Mouse (Mus musculus) myocyte (in vitro differentiated cells): ENCODE data around the gene Klrd1.

Experiments
- CEBPB ChIP-seq: IDR thresholded peaks from 2 replicates; pipeline ENCODE4 v1.6.1; 2011; ENCODE audit warnings: mild to moderate bottlenecking, moderate library complexity; ENCODE audit not compliant: poor library complexity, insufficient read depth, severe bottlenecking
- E2F4 ChIP-seq: IDR thresholded peaks from one replicate; pipeline ENCODE4 v1.6.1; 2011; ENCODE audit warnings: mild to moderate bottlenecking, control low read depth, moderate library complexity; ENCODE audit not compliant: insufficient read depth
- MAX ChIP-seq: IDR thresholded peaks from one replicate; pipeline ENCODE4 v1.6.1; 2011; ENCODE audit warnings: low read depth, mild to moderate bottlenecking, control low read depth
- MYOD1 ChIP-seq, 3 experiments: IDR thresholded peaks; one replicate each; pipeline ENCODE4 v1.6.1; 2011; ENCODE audit warnings: control low read depth in 2 of 3, low read depth in 2 of 3, mild to moderate bottlenecking in 2 of 3, moderate library complexity in 1 of 3; ENCODE audit not compliant: insufficient read length in 2 of 3, control insufficient read depth in 1 of 3
- MYOG ChIP-seq, 3 experiments: IDR thresholded peaks; one replicate each; pipeline ENCODE4 v1.6.1; 2011; ENCODE audit warnings: control low read depth in 2 of 3, low read depth in 2 of 3, mild to moderate bottlenecking in 2 of 3; ENCODE audit not compliant: insufficient read length in 2 of 3, control insufficient read depth in 1 of 3, insufficient read depth in 1 of 3
- POLR2A ChIP-seq: IDR thresholded peaks from one replicate; pipeline ENCODE4 v1.6.1; 2011; ENCODE audit warnings: low read depth, mild to moderate bottlenecking, control low read depth, moderate library complexity; ENCODE audit not compliant: insufficient read length
- POLR2AphosphoS2 ChIP-seq: IDR thresholded peaks from one replicate; pipeline ENCODE4 v1.6.1; 2011; ENCODE audit warnings: low read depth, control low read depth; ENCODE audit not compliant: insufficient read length
- REST ChIP-seq: IDR thresholded peaks from one replicate; pipeline ENCODE4 v1.6.1; 2011; ENCODE audit warnings: mild to moderate bottlenecking, control low read depth, moderate library complexity; ENCODE audit not compliant: insufficient read depth, insufficient read length
- SRF ChIP-seq: IDR thresholded peaks from one replicate; pipeline ENCODE4 v1.6.1; 2011; ENCODE audit warnings: low read depth; ENCODE audit not compliant: control insufficient read depth, insufficient read length
- TCF12 ChIP-seq: IDR thresholded peaks from one replicate; pipeline ENCODE4 v1.6.1; 2011; ENCODE audit warnings: mild to moderate bottlenecking, control low read depth; ENCODE audit not compliant: poor library complexity, insufficient read depth, severe bottlenecking
- TCF3 ChIP-seq: IDR thresholded peaks from one replicate; pipeline ENCODE4 v1.6.1; 2011; ENCODE audit warnings: low read depth, control low read depth; ENCODE audit not compliant: insufficient read length
- USF1 ChIP-seq: IDR thresholded peaks from one replicate; pipeline ENCODE4 v1.6.1; 2011; ENCODE audit warnings: low read depth, mild to moderate bottlenecking, control low read depth, moderate library complexity

DNA sequence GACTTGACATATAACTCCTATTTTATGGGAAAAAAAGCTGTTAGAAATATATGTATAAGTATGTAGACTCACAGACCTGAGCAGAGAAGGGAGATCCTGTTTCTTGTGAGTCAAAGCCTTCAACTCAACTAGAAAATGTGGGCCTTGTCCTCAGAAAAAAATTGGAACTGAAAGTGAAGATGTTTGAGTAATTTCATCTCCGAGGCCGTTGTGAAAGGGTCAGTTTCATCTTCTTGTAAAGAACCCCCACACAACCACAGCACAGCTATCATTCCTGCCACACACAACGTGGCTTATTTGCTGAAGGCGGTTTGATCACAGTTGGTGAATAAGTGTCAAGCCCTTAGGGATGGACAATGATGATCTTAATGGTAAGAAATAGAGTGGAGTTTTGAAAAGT lies 32.2 kb downstream of the Klrd1 start, which contains the start of gene Klrk1:
- no peak for TF ChIP-seq POLR2A
- no peak for TF ChIP-seq POLR2AphosphoS2
- no peak for TF ChIP-seq USF1
- no peak for TF ChIP-seq TCF3
- TF ChIP-seq REST: no peak
- TF ChIP-seq E2F4: no peak
- no peak for TF ChIP-seq TCF12
- no peak for TF ChIP-seq MYOD1 (IDR thresholded peaks at IDR 0.05; ENCODE audit: control insufficient read depth in 1 of 3, insufficient read length in 2 of 3, low read depth in 2 of 3)
- TF ChIP-seq SRF: no peak
- TF ChIP-seq MAX: no peak
- no peak for TF ChIP-seq MYOG (IDR thresholded peaks at IDR 0.05; ENCODE audit: control insufficient read depth in 1 of 3, insufficient read depth in 1 of 3, insufficient read length in 2 of 3, low read depth in 2 of 3)
- TF ChIP-seq CEBPB: no peak
